In genomic region chr1:164376761-164377487, GRCm38 (mm10) we compare ENCODE assay signal across 20 mouse cellular contexts.
"Had no signal": no experiment of that assay in that cellular context is flagged by ENCODE, and none has a peak within 500 bp of the region (broad histone marks: within the 10 kb centered on the region; RNA-seq: fewer than 3 reads in every experiment).

No protein-coding gene starts in this region.

- DNase-seq: kidney, postnatal 14 days; kidney, postnatal 4 days; layer of hippocampus, adult 9-11 months; lung, embryonic 14.5 days; right cerebral cortex, adult 18-20 months; right cerebral cortex, postnatal 14 days; right cerebral cortex, postnatal 4 days; thymus, adult 2 months; thymus, postnatal 14 days; thymus, postnatal 4 days had no signal

- H3K4me3 ChIP-seq: layer of hippocampus, adult 2 months; limb, embryonic 10.5 days; limb, embryonic 13.5 days; midbrain, embryonic 12.5 days; midbrain, embryonic 15.5 days; neural tube, embryonic 12.5 days; neural tube, embryonic 15.5 days had no signal

- H3K27me3 ChIP-seq: limb, embryonic 13.5 days; midbrain, embryonic 12.5 days; midbrain, embryonic 15.5 days; neural tube, embryonic 12.5 days; neural tube, embryonic 15.5 days had no signal

- ATAC-seq: lung, postnatal 0 days; midbrain, embryonic 15.5 days had no signal

- H3K4me1 ChIP-seq: limb, embryonic 10.5 days; midbrain, embryonic 12.5 days had no signal

- H3K36me3 ChIP-seq: midbrain, embryonic 15.5 days had no signal

- H3K9me3 ChIP-seq: limb, embryonic 10.5 days; limb, embryonic 13.5 days; midbrain, embryonic 12.5 days; midbrain, embryonic 15.5 days; neural tube, embryonic 12.5 days; neural tube, embryonic 15.5 days had no signal

- H3K4me2 ChIP-seq: limb, embryonic 13.5 days; lung, embryonic 14.5 days; midbrain, embryonic 12.5 days; midbrain, embryonic 15.5 days; neural tube, embryonic 12.5 days; neural tube, embryonic 15.5 days had no signal

- H3K27ac ChIP-seq: layer of hippocampus, adult 2 months; limb, embryonic 10.5 days; limb, embryonic 13.5 days; macrophage; midbrain, embryonic 12.5 days; midbrain, embryonic 15.5 days; neural tube, embryonic 12.5 days; neural tube, embryonic 15.5 days; stomach, postnatal 0 days had no signal

- H3K9ac ChIP-seq: limb, embryonic 13.5 days; lung, embryonic 14.5 days; midbrain, embryonic 12.5 days; midbrain, embryonic 15.5 days; neural tube, embryonic 12.5 days; neural tube, embryonic 15.5 days had no signal
